Comparison of ENCODE assay signal across 18 mouse cellular contexts in the genomic region with DNA sequence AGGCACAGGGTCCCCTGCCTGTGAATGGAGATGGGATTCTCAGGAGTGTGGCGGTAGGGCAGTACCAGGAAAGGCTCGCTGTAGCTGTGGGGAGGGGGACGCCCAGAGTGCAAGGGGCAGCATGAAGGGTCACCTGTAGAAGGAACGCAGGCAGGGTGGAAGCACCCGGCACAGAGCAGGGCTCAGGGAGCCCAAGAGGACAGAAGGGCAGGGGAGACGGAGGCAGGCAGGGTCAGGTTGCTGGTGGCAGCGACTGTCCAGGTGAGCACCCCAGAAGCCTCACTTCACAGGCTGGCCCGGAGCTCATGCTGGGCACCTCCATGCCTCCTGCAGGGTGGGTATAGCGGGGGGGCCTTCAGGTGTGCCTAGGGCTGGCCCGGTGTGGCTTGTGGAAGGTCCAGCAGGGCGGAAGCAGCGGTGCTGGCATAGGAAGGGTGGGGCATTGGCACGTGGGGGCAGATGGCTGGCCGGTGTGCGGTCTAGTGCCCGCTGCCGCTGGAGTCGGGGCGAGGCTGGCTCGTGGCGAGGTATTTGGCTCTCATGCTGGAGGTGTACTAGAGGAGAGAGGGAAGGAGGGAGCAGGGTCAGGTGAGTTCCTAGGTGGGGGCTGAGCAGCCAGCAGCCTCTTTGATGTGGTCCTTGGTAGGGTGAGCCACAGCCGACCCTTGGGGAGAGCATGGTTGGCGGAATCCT. TPM values are rescaled to one million over a fixed set of nuclear protein-coding genes. Genes with fewer than 3 reads are reported as not detected.
"Had no signal": no experiment of that assay in that cellular context is flagged by ENCODE, and none has a peak within 500 bp of the region (broad histone marks: within the 10 kb centered on the region; RNA-seq: fewer than 3 reads in every experiment).

No protein-coding gene starts in this region.

- ATAC-seq: liver, embryonic 12.5 days; midbrain, embryonic 16.5 days had no signal

- H3K9me3 ChIP-seq: kidney, embryonic 15.5 days; limb, embryonic 15.5 days had no signal

- H3K4me2 ChIP-seq: kidney, embryonic 15.5 days; limb, embryonic 15.5 days; liver, embryonic 12.5 days; lung, embryonic 14.5 days; midbrain, embryonic 11.5 days had no signal

- DNase-seq: kidney, adult 2 months; kidney, postnatal 14 days; lung, embryonic 14.5 days; lung, postnatal 10 days; lung, postnatal 4 days; right cerebral cortex, postnatal 14 days had no signal

- H3K27ac ChIP-seq: kidney, embryonic 15.5 days; left cerebral cortex, adult 2 months; liver, embryonic 12.5 days had no signal

- H3K27me3 ChIP-seq: kidney, embryonic 15.5 days; limb, embryonic 15.5 days; liver, embryonic 12.5 days had no signal

- H3K9ac ChIP-seq: kidney, embryonic 15.5 days; limb, embryonic 15.5 days; liver, embryonic 12.5 days; lung, embryonic 14.5 days had no signal

- H3K4me3 ChIP-seq: kidney, embryonic 15.5 days; left cerebral cortex, adult 2 months; limb, embryonic 15.5 days; liver, embryonic 12.5 days had no signal

RNA-seq across cellular contexts. Expression of gene Grifin, which starts 58.3 kb away (rescaled TPM):
- total RNA-seq: layer of hippocampus, postnatal 14 days; left cerebral cortex, adult 2 months; left cerebral cortex, postnatal 14 days; megakaryocyte, adult 5-6 weeks had no signal
- polyA plus RNA-seq: kidney, adult 2 months; large intestine, adult 2 months; limb, embryonic 11.5 days; limb, embryonic 15.5 days; lung, embryonic 14.5 days; midbrain, embryonic 11.5 days; neural tube, embryonic 14.5 days had no signal
